Mouse (Mus musculus) neural tube, embryonic 14.5 days (tissue): Measurements from ENCODE around the gene Rnls. TPM values are rescaled to one million over a fixed set of nuclear protein-coding genes. Genes with fewer than 3 reads are reported as not detected.

ENCODE experiments used
- ATAC-seq: fragments of 200-750 bp; cut with Nextera tagmentation; 2 replicates; pipeline ENCODE4 v1.8.0; 2017; ENCODE audit warnings: low read depth, mild to moderate bottlenecking, moderate TSS enrichment, moderate library complexity
- H3K27ac ChIP-seq: fragments of 300-500 bp; sonication (generic); 2 replicates; pipeline ENCODE4 v1.5.1; 2014; ENCODE audit warnings: low read depth, mild to moderate bottlenecking, control low read depth, low read length, moderate library complexity, mixed read lengths
- H3K27me3 ChIP-seq: fragments of 300-500 bp; sonication (generic); 2 replicates; pipeline ENCODE4 v1.6.1; 2014; ENCODE audit warnings: low read length; ENCODE audit not compliant: control insufficient read depth, insufficient read depth
- H3K36me3 ChIP-seq: fragments of 300-500 bp; sonication (generic); 2 replicates; pipeline ENCODE4 v1.6.1; 2014; ENCODE audit warnings: low read length, mixed read lengths; ENCODE audit not compliant: control insufficient read depth, insufficient read depth
- H3K4me1 ChIP-seq: fragments of 300-500 bp; sonication (generic); 2 replicates; pipeline ENCODE4 v1.6.1; 2014; ENCODE audit warnings: low read length; ENCODE audit not compliant: control insufficient read depth, insufficient read depth
- H3K4me2 ChIP-seq: fragments of 300-500 bp; sonication (generic); 2 replicates; pipeline ENCODE4 v1.6.1; 2014; ENCODE audit warnings: mild to moderate bottlenecking, low read depth, low read length, control low read depth
- H3K4me3 ChIP-seq: fragments of 300-500 bp; sonication (generic); 2 replicates; pipeline ENCODE4 v1.5.1; 2014; ENCODE audit warnings: low read depth, low read length, control low read depth, mixed read lengths
- H3K9ac ChIP-seq: fragments of 300-500 bp; sonication (generic); replicated peaks from 2 replicates; pipeline ENCODE4 v1.6.1; 2014; ENCODE audit warnings: low read depth, mild to moderate bottlenecking, control low read depth, low read length, mixed read lengths
- H3K9me3 ChIP-seq: fragments of 300-500 bp; sonication (generic); 2 replicates; pipeline ENCODE4 v1.6.1; 2016; ENCODE audit warnings: low read length; ENCODE audit not compliant: control insufficient read depth
- WGBS: fragments of 180-500 bp; shearing (Covaris S2); extraction: QIAGEN DNeasy Blood & Tissue Kit; methylation state at CpG from one replicate; pipeline ENCODE4 v1.1.7; 2014; 5-methylcytosine and 5-hydroxymethylcytosine counted together
- polyA plus RNA-seq: library from polyadenylated mRNA; unstranded; fragments of >200 nt; fragmentation: Nextera tagmentation; extraction: Ambion mirVana; gene quantifications from 2 replicates; pipeline ENCODE4 v1.2.1, GENCODE M21; 2014

Gene Rnls
- polyA plus RNA-seq, 1 experiment from 2014 or later, result 12.2 TPM

DNA sequence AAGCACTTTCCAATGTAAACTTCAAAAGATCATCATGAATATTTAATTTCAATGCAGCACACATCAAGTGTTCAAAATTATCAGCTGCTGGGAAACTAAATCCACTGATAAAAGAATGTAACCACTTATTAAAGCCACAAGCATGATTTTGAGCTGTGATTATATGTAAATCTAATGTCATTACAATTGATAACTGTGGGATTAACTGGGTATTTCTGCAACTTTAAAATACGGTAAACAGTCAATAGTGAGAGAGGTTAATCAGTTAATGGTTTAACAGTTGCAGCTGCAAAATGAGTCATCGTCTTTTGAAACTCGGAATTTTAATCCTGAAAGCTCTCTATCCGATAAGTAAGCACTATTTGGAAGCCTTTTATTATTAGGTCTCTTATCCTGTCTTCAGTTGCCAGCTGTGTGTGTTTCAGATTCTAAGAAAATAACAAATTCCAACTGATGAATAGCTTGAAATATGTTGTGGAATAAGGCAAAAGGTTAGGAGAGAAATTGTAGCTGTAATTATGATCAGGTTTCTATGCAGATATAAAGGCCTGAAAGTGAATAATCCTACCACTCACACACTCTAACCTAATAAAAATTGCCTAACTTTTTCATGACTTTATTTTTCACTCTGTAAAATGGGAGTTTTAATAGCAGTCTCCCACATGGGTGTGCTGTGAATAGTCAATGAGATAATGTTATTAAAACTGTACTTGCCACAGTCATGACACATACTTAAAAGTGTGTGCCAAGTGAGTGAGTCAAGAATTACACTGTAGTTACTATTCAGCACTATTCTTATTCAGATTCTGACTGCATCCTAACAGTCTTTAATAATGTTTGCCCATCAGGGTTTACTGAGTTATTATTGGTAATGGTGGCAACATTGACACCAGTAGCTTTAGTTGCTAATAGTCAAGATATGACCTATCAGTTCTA, 65.1 kb downstream of the Rnls start:
- no peaks in the 10 kb centered on the region for H3K4me1 ChIP-seq
- no peaks in the 10 kb centered on the region for H3K9me3 ChIP-seq
- no peaks in the 10 kb centered on the region for H3K36me3 ChIP-seq
- no peak for ATAC-seq
- H3K4me3 ChIP-seq, result no peak overlapping the region
- H3K27me3 ChIP-seq, result no peaks in the 10 kb centered on the region
- no peak overlapping the region for H3K4me2 ChIP-seq
- 90% methylated on average over 4 of the region's 4 CpGs for WGBS
- H3K27ac ChIP-seq, result no peak overlapping the region
- H3K9ac ChIP-seq, result no peak overlapping the region

GRCm38 (mm10) chr19:33318785-33319184, 73.3 kb downstream of the Rnls start:
- H3K27me3 ChIP-seq, result no peaks in the 10 kb centered on the region
- H3K9ac ChIP-seq, result no peak overlapping the region
- no peak overlapping the region for H3K27ac ChIP-seq
- ATAC-seq, result no peak
- H3K36me3 ChIP-seq, result no peaks in the 10 kb centered on the region
- 77% methylated on average over 1 of the region's 1 CpGs for WGBS
- no peaks in the 10 kb centered on the region for H3K9me3 ChIP-seq
- H3K4me1 ChIP-seq, result no peaks in the 10 kb centered on the region
- no peak overlapping the region for H3K4me3 ChIP-seq
- H3K4me2 ChIP-seq, result no peak overlapping the region

DNA sequence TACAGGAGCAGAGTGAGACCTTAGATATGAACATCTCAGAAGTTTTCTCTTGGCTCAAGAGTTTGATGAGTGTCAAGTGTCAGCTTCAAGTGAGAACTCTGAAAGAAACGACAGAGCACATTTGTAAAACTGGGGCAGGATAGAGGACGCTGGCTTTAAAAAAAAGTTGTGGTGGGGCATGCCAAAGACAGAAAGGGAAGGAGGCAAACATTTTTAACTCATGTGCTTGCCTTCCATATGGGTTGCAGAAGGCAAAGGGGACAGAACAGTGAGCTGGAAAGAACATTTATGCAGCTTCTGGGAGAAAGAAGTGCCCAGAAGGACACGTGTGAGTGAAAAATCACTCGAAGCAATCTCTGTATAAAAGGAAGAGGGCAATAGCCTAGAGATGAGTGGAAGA, 75.0 kb downstream of the Rnls start:
- Histone ChIP-seq H3K4me1 (no peaks in the 10 kb centered on the region), H3K9ac (no peak overlapping the region), H3K9me3 (no peaks in the 10 kb centered on the region), H3K27me3 (no peaks in the 10 kb centered on the region), H3K4me2 (no peak overlapping the region), H3K4me3 (no peak overlapping the region), H3K27ac (no peak overlapping the region), H3K36me3 (no peaks in the 10 kb centered on the region)
- 79% methylated on average over 4 of the region's 4 CpGs for WGBS
- ATAC-seq, result no peak

GRCm38 (mm10) chr19:33299726-33300292, 92.3 kb downstream of the Rnls start:
- Histone ChIP-seq H3K9ac (no peak overlapping the region), H3K9me3 (no peaks in the 10 kb centered on the region), H3K4me2 (no peak overlapping the region), H3K27ac (no peak overlapping the region), H3K4me3 (no peak overlapping the region), H3K4me1 (no peaks in the 10 kb centered on the region), H3K27me3 (no peaks in the 10 kb centered on the region), H3K36me3 (no peaks in the 10 kb centered on the region)
- 38% methylated on average over 3 of the region's 3 CpGs for WGBS
- ATAC-seq, result no peak

DNA sequence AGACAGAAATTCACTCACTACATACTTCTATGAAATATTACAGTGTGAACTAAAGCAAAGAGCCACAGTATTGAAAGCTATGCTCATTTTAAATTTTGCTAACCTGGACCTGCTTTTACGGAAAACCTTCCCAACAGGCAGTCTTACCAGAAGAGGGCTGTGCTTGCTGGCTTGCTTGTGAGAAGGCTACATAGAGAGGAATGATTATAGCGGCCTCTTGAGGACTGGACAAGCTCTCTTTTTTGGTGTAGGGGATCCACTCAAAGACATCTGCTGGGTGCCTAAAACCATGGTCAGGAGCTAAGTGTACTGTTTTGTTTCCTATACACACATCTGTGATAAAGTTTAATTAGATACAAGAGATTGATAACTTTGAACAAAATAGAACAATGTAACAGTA, 95.8 kb downstream of the Rnls start:
- Histone ChIP-seq H3K9ac (no peak overlapping the region), H3K4me2 (no peak overlapping the region), H3K27me3 (no peaks in the 10 kb centered on the region), H3K4me3 (no peak overlapping the region), H3K4me1 (no peaks in the 10 kb centered on the region), H3K36me3 (no peaks in the 10 kb centered on the region), H3K9me3 (no peaks in the 10 kb centered on the region), H3K27ac (no peak overlapping the region)
- no peak for ATAC-seq
- 47% methylated on average over 2 of the region's 2 CpGs for WGBS

DNA sequence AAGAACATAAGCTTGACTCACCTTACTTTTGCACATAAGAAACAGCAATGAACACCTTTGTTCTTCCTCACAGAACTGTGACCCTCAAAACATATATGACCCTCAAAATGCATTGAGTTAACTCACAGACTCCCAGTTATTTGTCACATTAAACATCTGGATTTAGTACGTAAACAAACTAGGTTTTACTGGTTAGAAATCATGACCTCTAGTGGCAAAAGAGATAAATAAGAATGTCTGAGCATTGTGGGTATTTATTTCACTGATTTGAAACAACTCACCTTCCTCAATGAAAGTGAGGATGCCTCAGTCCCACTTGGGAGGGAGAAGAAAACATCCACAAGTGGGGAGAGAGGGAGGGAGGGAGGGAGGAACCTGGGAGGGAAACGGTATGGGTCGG, 109.1 kb downstream of the Rnls start:
- H3K4me3 ChIP-seq, result no peak overlapping the region
- H3K4me1 ChIP-seq, result no peaks in the 10 kb centered on the region
- H3K27me3 ChIP-seq, result no peaks in the 10 kb centered on the region
- 64% methylated on average over 3 of the region's 3 CpGs for WGBS
- H3K9me3 ChIP-seq, result no peaks in the 10 kb centered on the region
- H3K27ac ChIP-seq, result no peak overlapping the region
- no peak overlapping the region for H3K9ac ChIP-seq
- no peaks in the 10 kb centered on the region for H3K36me3 ChIP-seq
- no peak for ATAC-seq
- no peak overlapping the region for H3K4me2 ChIP-seq

DNA sequence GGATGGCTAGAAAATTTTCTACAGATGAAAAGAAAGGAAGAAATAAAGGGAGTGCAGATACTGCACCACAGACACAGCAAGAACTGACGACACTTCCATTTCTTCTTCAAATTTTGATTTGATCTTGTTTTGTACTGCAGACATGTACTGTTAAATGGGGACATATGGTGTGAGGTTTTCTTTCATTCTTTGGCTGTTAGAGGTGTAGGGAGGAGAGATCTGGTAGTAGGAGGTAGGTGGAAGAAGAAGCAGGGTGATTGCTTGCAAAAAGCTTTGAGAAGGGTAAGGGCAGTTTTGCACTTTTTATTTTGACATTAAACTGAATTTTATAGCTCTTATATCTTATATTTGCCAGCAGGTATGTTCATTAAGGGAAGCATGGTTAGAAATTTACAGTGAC, 115.7 kb downstream of the Rnls start:
- H3K36me3 ChIP-seq, result no peaks in the 10 kb centered on the region
- H3K27ac ChIP-seq, result no peak overlapping the region
- no peak overlapping the region for H3K4me3 ChIP-seq
- H3K4me1 ChIP-seq, result no peaks in the 10 kb centered on the region
- H3K9me3 ChIP-seq, result no peaks in the 10 kb centered on the region
- no peak overlapping the region for H3K4me2 ChIP-seq
- no peak overlapping the region for H3K9ac ChIP-seq
- 88% methylated on average over 1 of the region's 1 CpGs for WGBS
- ATAC-seq, result no peak
- no peaks in the 10 kb centered on the region for H3K27me3 ChIP-seq

DNA sequence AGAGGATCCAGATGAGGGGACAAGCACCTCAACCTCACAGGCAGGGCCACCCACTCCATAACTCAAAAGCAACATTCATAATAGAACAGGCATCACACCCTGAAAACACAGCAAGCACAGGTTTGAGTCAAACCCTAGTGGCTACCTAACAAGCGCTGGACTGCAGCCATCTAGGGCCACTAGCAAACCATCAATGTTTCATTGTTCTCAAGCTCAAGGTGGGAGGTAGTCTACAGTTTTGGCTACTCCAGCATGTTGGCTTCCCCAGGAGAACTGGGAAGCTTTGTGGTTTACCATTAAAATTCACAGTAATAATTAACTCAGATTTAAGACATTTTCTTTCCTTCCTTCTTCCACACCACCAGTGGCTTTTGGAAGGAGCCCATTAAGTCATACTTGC, 118.4 kb downstream of the Rnls start:
- Histone ChIP-seq H3K4me3 (no peak overlapping the region), H3K4me2 (no peak overlapping the region), H3K27ac (no peak overlapping the region), H3K9ac (no peak overlapping the region), H3K4me1 (no peaks in the 10 kb centered on the region), H3K27me3 (no peaks in the 10 kb centered on the region), H3K9me3 (no peaks in the 10 kb centered on the region), H3K36me3 (no peaks in the 10 kb centered on the region)
- 86% methylated on average over 1 of the region's 1 CpGs for WGBS
- no peak for ATAC-seq

GRCm38 (mm10) chr19:33271571-33271970, 120.5 kb downstream of the Rnls start:
- Histone ChIP-seq H3K4me1 (no peaks in the 10 kb centered on the region), H3K27ac (no peak overlapping the region), H3K9ac (no peak overlapping the region), H3K4me3 (no peak overlapping the region), H3K27me3 (no peaks in the 10 kb centered on the region), H3K36me3 (no peaks in the 10 kb centered on the region), H3K4me2 (no peak overlapping the region), H3K9me3 (no peaks in the 10 kb centered on the region)
- WGBS, result 62% methylated on average over 2 of the region's 2 CpGs
- no peak for ATAC-seq
